Mouse (Mus musculus) lung, adult 2 months (tissue): ENCODE results near the gene P4hb.

Experiments used
- CTCF ChIP-seq: fragments of 200-500 bp; IDR thresholded peaks from 2 replicates; pipeline ENCODE4 v1.5.1; 2011; ENCODE audit warnings: mild to moderate bottlenecking, low read length, control low read depth; ENCODE audit not compliant: insufficient read depth
- POLR2A ChIP-seq: fragments of 200-500 bp; IDR thresholded peaks from 2 replicates; pipeline ENCODE4 v1.6.1; 2011; ENCODE audit warnings: low read depth, mild to moderate bottlenecking, control low read depth, low read length, borderline replicate concordance; ENCODE audit errors: extremely low read depth

GRCm38 (mm10) chr11:120572417-120572751, 669 bp downstream of the P4hb start:
- TF ChIP-seq CTCF (no peak), POLR2A (no peak)
